Comparison of ENCODE assay signal across 7 mouse cellular contexts in genomic region chr16:93607669-93608101, GRCm38 (mm10). TPM values are rescaled to one million over a fixed set of nuclear protein-coding genes. Genes with fewer than 3 reads are reported as not detected.
DNase-seq lines count a peak whose midpoint lies in the region; ATAC-seq lines count a peak whose summit lies in the region.

No protein-coding gene starts in this region.

- peak overlapping the region; percentile 53 for H3K4me3 ChIP-seq in embryonic facial prominence, embryonic 11.5 days (ENCODE audit: low read depth, low read length)
- H3K4me3 ChIP-seq in limb, embryonic 12.5 days (replicated peaks), result peak overlapping the region; percentile 73
- H3K4me3 ChIP-seq in midbrain, embryonic 14.5 days (replicated peaks; ENCODE audit: low read depth, low read length), result peak overlapping the region; percentile 72

- ATAC-seq in embryonic facial prominence, embryonic 11.5 days (replicated peaks; ENCODE audit: insufficient number of reproducible peaks, low FRiP score, low TSS enrichment, low read depth), result peak; percentile 25; the same call in 1 of the 2 replicates
- no peak for ATAC-seq in limb, embryonic 12.5 days (ENCODE audit: insufficient number of reproducible peaks, insufficient read depth, low FRiP score, low TSS enrichment, low read depth)
- ATAC-seq in midbrain, embryonic 14.5 days (ENCODE audit: low FRiP score, low TSS enrichment), result peak; percentile 38; the same call in 1 of the 2 replicates

- H3K27me3 ChIP-seq in embryonic facial prominence, embryonic 11.5 days (ENCODE audit: control insufficient read depth, insufficient read depth, low read length), result no peaks in the 10 kb centered on the region
- H3K27me3 ChIP-seq in limb, embryonic 12.5 days, result no peaks in the 10 kb centered on the region
- no peaks in the 10 kb centered on the region for H3K27me3 ChIP-seq in midbrain, embryonic 14.5 days (ENCODE audit: control insufficient read depth, insufficient read depth, low read length)

- H3K4me2 ChIP-seq in embryonic facial prominence, embryonic 11.5 days (ENCODE audit: low read depth, low read length), result peak overlapping the region; percentile 84
- peak overlapping the region; percentile 88 for H3K4me2 ChIP-seq in limb, embryonic 12.5 days
- peak overlapping the region; percentile 85 for H3K4me2 ChIP-seq in midbrain, embryonic 14.5 days (ENCODE audit: low read length)

- under 1% methylated on average over 32 of the region's 32 CpGs for WGBS in embryonic facial prominence, embryonic 11.5 days
- WGBS in limb, embryonic 12.5 days, result under 1% methylated on average over 32 of the region's 32 CpGs
- WGBS in midbrain, embryonic 14.5 days, result 0% methylated on average over 32 of the region's 32 CpGs

- H3K4me1 ChIP-seq in embryonic facial prominence, embryonic 11.5 days (ENCODE audit: control insufficient read depth, insufficient read depth, low read length), result no peaks in the 10 kb centered on the region
- peaks cover 24% of the 10 kb centered on the region for H3K4me1 ChIP-seq in limb, embryonic 12.5 days (replicated peaks)
- peaks cover 16% of the 10 kb centered on the region for H3K4me1 ChIP-seq in midbrain, embryonic 14.5 days (ENCODE audit: control insufficient read depth, insufficient read depth, low read length)

- H3K9me3 ChIP-seq in embryonic facial prominence, embryonic 11.5 days (replicated peaks; ENCODE audit: control insufficient read depth, low read length), result no peaks in the 10 kb centered on the region
- no peaks in the 10 kb centered on the region for H3K9me3 ChIP-seq in limb, embryonic 12.5 days
- H3K9me3 ChIP-seq in midbrain, embryonic 14.5 days (ENCODE audit: control insufficient read depth, low read length), result no peaks in the 10 kb centered on the region

- H3K9ac ChIP-seq in embryonic facial prominence, embryonic 11.5 days (replicated peaks; ENCODE audit: low read length), result peak overlapping the region; percentile 71
- H3K9ac ChIP-seq in limb, embryonic 12.5 days (replicated peaks), result peak overlapping the region; percentile 79
- peak overlapping the region; percentile 76 for H3K9ac ChIP-seq in midbrain, embryonic 14.5 days (replicated peaks; ENCODE audit: low read length)

- DNase-seq in adrenal gland, postnatal 14 days, result peak; percentile 93
- peak; percentile 93 for DNase-seq in embryonic facial prominence, embryonic 11.5 days (ENCODE audit: low spot score)
- peak; percentile 90 to 94 for DNase-seq in heart, adult 18-20 months
- peak; percentile 91 for DNase-seq in kidney, adult 18-20 months
- peak; percentile 95 for DNase-seq in midbrain, embryonic 14.5 days
- peak; percentile 78 for DNase-seq in spleen, adult 12 weeks (ENCODE audit: low spot score)

- H3K27ac ChIP-seq in embryonic facial prominence, embryonic 11.5 days (replicated peaks; ENCODE audit: low read depth, low read length), result no peak overlapping the region
- peak overlapping the region; percentile 87 for H3K27ac ChIP-seq in limb, embryonic 12.5 days
- peak overlapping the region; percentile 82 for H3K27ac ChIP-seq in midbrain, embryonic 14.5 days (replicated peaks; ENCODE audit: low read depth, low read length)

- no peaks in the 10 kb centered on the region; the same call in 1 of the 2 replicates for H3K36me3 ChIP-seq in embryonic facial prominence, embryonic 11.5 days (replicated peaks; ENCODE audit: control insufficient read depth, insufficient read depth, low read depth, low read length)
- H3K36me3 ChIP-seq in limb, embryonic 12.5 days, result peaks cover 35% of the 10 kb centered on the region
- H3K36me3 ChIP-seq in midbrain, embryonic 14.5 days (ENCODE audit: control insufficient read depth, insufficient read depth, low read length), result peaks cover 13% of the 10 kb centered on the region

RNA-seq across cellular contexts. Expression of gene Cbr1, which starts 2.0 kb away (rescaled TPM):
- total RNA-seq in adrenal gland, postnatal 14 days (2021), result 128 and 147 TPM in 2 replicates
- polyA plus RNA-seq in embryonic facial prominence, embryonic 11.5 days (2014; fragmentation: Nextera tagmentation; extraction: Ambion mirVana), result 133 and 139 TPM in 2 replicates
- 10 to 100 TPM; 32.0 to 34.9 TPM for total RNA-seq in heart, adult 18-20 months (2021)
- polyA plus RNA-seq in limb, embryonic 12.5 days (2016; fragmentation: Nextera tagmentation; extraction: Ambion mirVana), result 137 and 138 TPM in 2 replicates
- polyA plus RNA-seq in midbrain, embryonic 14.5 days (2014; fragmentation: Nextera tagmentation; extraction: Ambion mirVana), result 137 and 157 TPM in 2 replicates

RNA-seq across cellular contexts. Expression of gene Setd4, which starts 3.8 kb away (rescaled TPM):
- total RNA-seq in adrenal gland, postnatal 14 days (2021), result 5.4 and 11.7 TPM in 2 replicates
- 15.8 and 18.0 TPM in 2 replicates for polyA plus RNA-seq in embryonic facial prominence, embryonic 11.5 days (2014; fragmentation: Nextera tagmentation; extraction: Ambion mirVana)
- total RNA-seq in heart, adult 18-20 months (2021), result 1 to 10 TPM; 2.0 to 2.5 TPM
- 20.3 and 22.6 TPM in 2 replicates for polyA plus RNA-seq in limb, embryonic 12.5 days (2016; fragmentation: Nextera tagmentation; extraction: Ambion mirVana)
- polyA plus RNA-seq in midbrain, embryonic 14.5 days (2014; fragmentation: Nextera tagmentation; extraction: Ambion mirVana), result 18.7 and 19.0 TPM in 2 replicates

RNA-seq across cellular contexts. Expression of gene Gm5678, which starts 20.2 kb away (rescaled TPM):
- 7.4 and 8.0 TPM in 2 replicates for total RNA-seq in adrenal gland, postnatal 14 days (2021)
- not detected in 2 replicates for polyA plus RNA-seq in embryonic facial prominence, embryonic 11.5 days (2014; fragmentation: Nextera tagmentation; extraction: Ambion mirVana)
- 1 to 10 TPM in 1 of 2 experiments, under 1 TPM in 1; 0.95 to 1.7 TPM for total RNA-seq in heart, adult 18-20 months (2021)
- polyA plus RNA-seq in limb, embryonic 12.5 days (2016; fragmentation: Nextera tagmentation; extraction: Ambion mirVana), result not detected in 2 replicates
- polyA plus RNA-seq in midbrain, embryonic 14.5 days (2014; fragmentation: Nextera tagmentation; extraction: Ambion mirVana), result not detected in 2 replicates
